Mouse (Mus musculus): ENCODE measurements around the gene Got1.

GRCm38 (mm10) chr19:43478891-43479290, 45.5 kb downstream of the Got1 start:
- TF ChIP-seq GATA1 (IDR thresholded peaks at IDR 0.05; ENCODE audit: borderline replicate concordance, low read length) = no peak
- no peak for TF ChIP-seq FLI1 (IDR thresholded peaks at IDR 0.05; ENCODE audit: low read length)
